Mouse (Mus musculus) myocyte (in vitro differentiated cells): ENCODE measurements around the gene Dab1. TPM values are rescaled to one million over a fixed set of nuclear protein-coding genes. Genes with fewer than 3 reads are reported as not detected.

ENCODE experiments used
- H3K27me3 ChIP-seq: one replicate; pipeline ENCODE4 v1.6.1; 2011; ENCODE audit not compliant: control insufficient read depth, insufficient read depth, insufficient read length
- H3K36me3 ChIP-seq: one replicate; pipeline ENCODE4 v1.6.1; 2011; ENCODE audit not compliant: control insufficient read depth, insufficient read depth
- H3K4me2 ChIP-seq: one replicate; pipeline ENCODE4 v1.6.1; 2011; ENCODE audit warnings: low read depth, control low read depth
- H3K4me3 ChIP-seq: one replicate; pipeline ENCODE4 v1.5.1; 2011; ENCODE audit warnings: mild to moderate bottlenecking, control low read depth, moderate library complexity
- H3K79me2 ChIP-seq: one replicate; pipeline ENCODE4 v1.6.1; 2011; ENCODE audit not compliant: control insufficient read depth, insufficient read depth
- H3ac ChIP-seq: one replicate; pipeline ENCODE4 v1.6.1; 2011; ENCODE audit not compliant: control insufficient read depth, insufficient read length
- CEBPB ChIP-seq: IDR thresholded peaks from 2 replicates; pipeline ENCODE4 v1.6.1; 2011; ENCODE audit warnings: mild to moderate bottlenecking, moderate library complexity; ENCODE audit not compliant: poor library complexity, insufficient read depth, severe bottlenecking
- E2F4 ChIP-seq: IDR thresholded peaks from one replicate; pipeline ENCODE4 v1.6.1; 2011; ENCODE audit warnings: mild to moderate bottlenecking, control low read depth, moderate library complexity; ENCODE audit not compliant: insufficient read depth
- MAX ChIP-seq: IDR thresholded peaks from one replicate; pipeline ENCODE4 v1.6.1; 2011; ENCODE audit warnings: low read depth, mild to moderate bottlenecking, control low read depth
- MYOD1 ChIP-seq, 3 experiments: IDR thresholded peaks; one replicate each; pipeline ENCODE4 v1.6.1; 2011; ENCODE audit warnings: control low read depth in 2 of 3, low read depth in 2 of 3, mild to moderate bottlenecking in 2 of 3, moderate library complexity in 1 of 3; ENCODE audit not compliant: insufficient read length in 2 of 3, control insufficient read depth in 1 of 3
- MYOG ChIP-seq, 3 experiments: IDR thresholded peaks; one replicate each; pipeline ENCODE4 v1.6.1; 2011; ENCODE audit warnings: control low read depth in 2 of 3, low read depth in 2 of 3, mild to moderate bottlenecking in 2 of 3; ENCODE audit not compliant: insufficient read length in 2 of 3, control insufficient read depth in 1 of 3, insufficient read depth in 1 of 3
- POLR2A ChIP-seq: IDR thresholded peaks from one replicate; pipeline ENCODE4 v1.6.1; 2011; ENCODE audit warnings: low read depth, mild to moderate bottlenecking, control low read depth, moderate library complexity; ENCODE audit not compliant: insufficient read length
- POLR2AphosphoS2 ChIP-seq: IDR thresholded peaks from one replicate; pipeline ENCODE4 v1.6.1; 2011; ENCODE audit warnings: low read depth, control low read depth; ENCODE audit not compliant: insufficient read length
- REST ChIP-seq: IDR thresholded peaks from one replicate; pipeline ENCODE4 v1.6.1; 2011; ENCODE audit warnings: mild to moderate bottlenecking, control low read depth, moderate library complexity; ENCODE audit not compliant: insufficient read depth, insufficient read length
- SRF ChIP-seq: IDR thresholded peaks from one replicate; pipeline ENCODE4 v1.6.1; 2011; ENCODE audit warnings: low read depth; ENCODE audit not compliant: control insufficient read depth, insufficient read length
- TCF12 ChIP-seq: IDR thresholded peaks from one replicate; pipeline ENCODE4 v1.6.1; 2011; ENCODE audit warnings: mild to moderate bottlenecking, control low read depth; ENCODE audit not compliant: poor library complexity, insufficient read depth, severe bottlenecking
- TCF3 ChIP-seq: IDR thresholded peaks from one replicate; pipeline ENCODE4 v1.6.1; 2011; ENCODE audit warnings: low read depth, control low read depth; ENCODE audit not compliant: insufficient read length
- USF1 ChIP-seq: IDR thresholded peaks from one replicate; pipeline ENCODE4 v1.6.1; 2011; ENCODE audit warnings: low read depth, mild to moderate bottlenecking, control low read depth, moderate library complexity
- polyA plus RNA-seq: library from polyadenylated mRNA; unstranded; fragments of >200 nt; fragmentation: generic; extraction: Trizol; gene quantifications from one replicate; pipeline ENCODE4 v1.2.1, GENCODE M21; 2012; ENCODE audit warnings: missing spikeins

Dab1 gene
- polyA plus RNA-seq, 1 experiment, result not detected

- Histone ChIP-seq H3K4me2 (no peak overlapping the region), H3K4me3 (no peak overlapping the region), H3K27me3 (no peaks in the 10 kb centered on the region), H3ac (no peak overlapping the region), H3K36me3 (no peaks in the 10 kb centered on the region), H3K79me2 (no peaks in the 10 kb centered on the region)
- TF ChIP-seq MYOD1 (IDR thresholded peaks at IDR 0.05; ENCODE audit: control insufficient read depth in 1 of 3, insufficient read length in 2 of 3, low read depth in 2 of 3) (no peak), MYOG (IDR thresholded peaks at IDR 0.05; ENCODE audit: control insufficient read depth in 1 of 3, insufficient read depth in 1 of 3, insufficient read length in 2 of 3, low read depth in 2 of 3) (no peak), REST (no peak), TCF12 (no peak)
Measured at GRCm38 (mm10) chr4:104429127-104429526, 810.0 kb downstream of the Dab1 start.

GRCm38 (mm10) chr4:104431231-104431855 lies 812.2 kb downstream of the Dab1 start:
- H3K36me3 ChIP-seq, result no peaks in the 10 kb centered on the region
- H3ac ChIP-seq, result no peak overlapping the region
- H3K79me2 ChIP-seq, result no peaks in the 10 kb centered on the region
- H3K4me2 ChIP-seq, result no peak overlapping the region
- no peak overlapping the region for H3K4me3 ChIP-seq
- TF ChIP-seq MYOG (IDR thresholded peaks at IDR 0.05; ENCODE audit: control insufficient read depth in 1 of 3, insufficient read depth in 1 of 3, insufficient read length in 2 of 3, low read depth in 2 of 3) (no peak), TCF3 (no peak), TCF12 (no peak), CEBPB (no peak), POLR2AphosphoS2 (no peak), MAX (no peak), MYOD1 (IDR thresholded peaks at IDR 0.05; ENCODE audit: control insufficient read depth in 1 of 3, insufficient read length in 2 of 3, low read depth in 2 of 3) (no peak), USF1 (no peak), REST (no peak), POLR2A (no peak), SRF (no peak), E2F4 (no peak)
- no peaks in the 10 kb centered on the region for H3K27me3 ChIP-seq

GRCm38 (mm10) chr4:104432150-104432549 lies 813.0 kb downstream of the Dab1 start:
- no peaks in the 10 kb centered on the region for H3K27me3 ChIP-seq
- no peak overlapping the region for H3ac ChIP-seq
- TF ChIP-seq MAX, result no peak
- no peak for TF ChIP-seq TCF12
- no peak for TF ChIP-seq POLR2AphosphoS2
- no peak for TF ChIP-seq POLR2A
- TF ChIP-seq MYOD1 (IDR thresholded peaks at IDR 0.05; ENCODE audit: control insufficient read depth in 1 of 3, insufficient read length in 2 of 3, low read depth in 2 of 3), result no peak
- no peak for TF ChIP-seq SRF
- no peak for TF ChIP-seq USF1
- no peak for TF ChIP-seq E2F4
- no peak for TF ChIP-seq REST
- no peak for TF ChIP-seq TCF3
- H3K36me3 ChIP-seq, result no peaks in the 10 kb centered on the region
- H3K4me2 ChIP-seq, result no peak overlapping the region
- H3K79me2 ChIP-seq, result no peaks in the 10 kb centered on the region
- no peak overlapping the region for H3K4me3 ChIP-seq

GRCm38 (mm10) chr4:104435736-104436135 lies 816.6 kb downstream of the Dab1 start:
- H3ac ChIP-seq, result no peak overlapping the region
- H3K4me3 ChIP-seq, result no peak overlapping the region
- H3K36me3 ChIP-seq, result no peaks in the 10 kb centered on the region
- TF ChIP-seq POLR2A (no peak), TCF12 (no peak), USF1 (no peak), MYOD1 (IDR thresholded peaks at IDR 0.05; ENCODE audit: control insufficient read depth in 1 of 3, insufficient read length in 2 of 3, low read depth in 2 of 3) (no peak), TCF3 (no peak), MYOG (IDR thresholded peaks at IDR 0.05; ENCODE audit: control insufficient read depth in 1 of 3, insufficient read depth in 1 of 3, insufficient read length in 2 of 3, low read depth in 2 of 3) (no peak), POLR2AphosphoS2 (no peak)
- H3K27me3 ChIP-seq, result no peaks in the 10 kb centered on the region
- H3K4me2 ChIP-seq, result no peak overlapping the region
- no peaks in the 10 kb centered on the region for H3K79me2 ChIP-seq

- Histone ChIP-seq H3K4me2 (no peak overlapping the region), H3K4me3 (no peak overlapping the region), H3K27me3 (no peaks in the 10 kb centered on the region), H3ac (no peak overlapping the region), H3K36me3 (no peaks in the 10 kb centered on the region), H3K79me2 (no peaks in the 10 kb centered on the region)
- no peak for TF ChIP-seq CEBPB
Measured at GRCm38 (mm10) chr4:104436411-104436810, 817.3 kb downstream of the Dab1 start.
